Mouse (Mus musculus) lung, postnatal 0 days (tissue): ENCODE measurements around the gene Nol4l.

Experiments
- CTCF ChIP-seq: IDR thresholded peaks from 2 replicates; pipeline ENCODE4 v1.5.1; 2016; ENCODE audit warnings: antibody characterized with exemption, mild to moderate bottlenecking
- EP300 ChIP-seq: IDR thresholded peaks from 2 replicates; pipeline ENCODE4 v1.6.1; 2016; ENCODE audit warnings: antibody characterized with exemption, mild to moderate bottlenecking, control low read depth

- no peak for TF ChIP-seq CTCF
- TF ChIP-seq EP300: no peak
Measured at GRCm38 (mm10) chr2:153454841-153455506, 74.8 kb downstream of the Nol4l start.
